Mouse (Mus musculus) CH12.LX (cell line): ENCODE data around the gene Ube2n. TPM values are rescaled to one million over a fixed set of nuclear protein-coding genes. Genes with fewer than 3 reads are reported as not detected.

ENCODE experiments used
- DNase-seq: peaks from one replicate; pipeline ENCODE4 v3.0.0-alpha.2; 2013; ENCODE audit errors: extremely low read depth
- H3K27ac ChIP-seq: 2 replicates; pipeline ENCODE4 v1.5.1; 2012; ENCODE audit warnings: low read depth, mild to moderate bottlenecking, control low read depth, moderate library complexity; ENCODE audit not compliant: insufficient read depth
- H3K27me3 ChIP-seq: replicated peaks from 2 replicates; pipeline ENCODE3; 2012; ENCODE audit warnings: inconsistent platforms
- H3K36me3 ChIP-seq, 2 experiments: replicated peaks in 1 of 2; 2 replicates each; pipeline versions ENCODE3 to v1.6.1; 2012; ENCODE audit warnings: inconsistent platforms in 1 of 2, low read length in 1 of 2, mild to moderate bottlenecking in 1 of 2, mixed read lengths in 1 of 2, moderate library complexity in 1 of 2; ENCODE audit not compliant: control insufficient read depth in 1 of 2, insufficient read depth in 1 of 2
- H3K4me1 ChIP-seq, 2 experiments: 2 replicates each; pipeline ENCODE4 v1.6.1; 2012; ENCODE audit warnings: inconsistent platforms in 1 of 2, moderate library complexity in 1 of 2; ENCODE audit not compliant: insufficient read depth in 2 of 2, control insufficient read depth in 1 of 2
- H3K4me2 ChIP-seq: 2 replicates; pipeline ENCODE4 v1.6.1; 2012; ENCODE audit warnings: low read depth, mild to moderate bottlenecking, control low read depth; ENCODE audit not compliant: poor library complexity, insufficient read depth, severe bottlenecking
- H3K4me3 ChIP-seq, 3 experiments: fragments of 150-350 bp in 1 of 3; sonication (generic) in 1 of 3; replicated peaks in 1 of 3; 2 replicates each; pipeline versions ENCODE3 to v1.5.1; 2011 to 2012; ENCODE audit warnings: low read depth in 2 of 3, low read length in 2 of 3, mild to moderate bottlenecking in 2 of 3, moderate library complexity in 2 of 3, control low read depth in 1 of 3, improper control_type of control experiment in 1 of 3, inconsistent platforms in 1 of 3, mixed read lengths in 1 of 3; ENCODE audit not compliant: poor library complexity in 1 of 3
- H3K79me2 ChIP-seq: replicated peaks from 2 replicates; pipeline ENCODE4 v1.6.1; 2012; ENCODE audit warnings: mild to moderate bottlenecking, moderate library complexity; ENCODE audit not compliant: control insufficient read depth, poor library complexity, insufficient read depth, severe bottlenecking; ENCODE audit errors: extremely low read depth
- H3K9ac ChIP-seq: 2 replicates; pipeline ENCODE4 v1.6.1; 2012; ENCODE audit warnings: low read depth, mild to moderate bottlenecking, control low read depth, moderate library complexity; ENCODE audit not compliant: insufficient read depth
- H3K9me3 ChIP-seq: replicated peaks from 2 replicates; pipeline ENCODE3; 2012; ENCODE audit warnings: low read length, inconsistent platforms, mixed read lengths
- BHLHE40 ChIP-seq: IDR thresholded peaks from 2 replicates; pipeline ENCODE4 v1.6.1; 2011; ENCODE audit warnings: mild to moderate bottlenecking, low read depth, low read length, improper control_type of control experiment
- CHD1 ChIP-seq: IDR thresholded peaks from 2 replicates; pipeline ENCODE4 v1.6.1; 2012; ENCODE audit warnings: low read depth, low read length, improper control_type of control experiment, inconsistent platforms
- CHD2 ChIP-seq: IDR thresholded peaks from 2 replicates; pipeline ENCODE4 v1.6.1; 2011; ENCODE audit warnings: low read length, improper control_type of control experiment
- ELF1 ChIP-seq: IDR thresholded peaks from 2 replicates; pipeline ENCODE4 v1.6.1; 2014; ENCODE audit warnings: low read depth, mild to moderate bottlenecking, inconsistent platforms, low read length, improper control_type of control experiment
- ETS1 ChIP-seq: conservative IDR thresholded peaks from 2 replicates; pipeline ENCODE4 v1.6.1; 2012; ENCODE audit warnings: low read depth, mild to moderate bottlenecking, inconsistent platforms, low read length, improper control_type of control experiment, moderate library complexity
- MAFK ChIP-seq: IDR thresholded peaks from 2 replicates; pipeline ENCODE4 v1.6.1; 2011; ENCODE audit warnings: low read length, improper control_type of control experiment; ENCODE audit not compliant: insufficient replicate concordance
- MAZ ChIP-seq: IDR thresholded peaks from 2 replicates; pipeline ENCODE4 v1.6.1; 2012; ENCODE audit warnings: low read depth, mild to moderate bottlenecking, inconsistent platforms, low read length, improper control_type of control experiment, moderate library complexity
- MXI1 ChIP-seq: IDR thresholded peaks from 2 replicates; pipeline ENCODE4 v1.6.1; 2011; ENCODE audit warnings: mild to moderate bottlenecking, low read depth, low read length, improper control_type of control experiment
- MYC ChIP-seq: IDR thresholded peaks from 2 replicates; pipeline ENCODE4 v1.6.1; 2011; ENCODE audit warnings: low read depth, mild to moderate bottlenecking, improper control_type of control experiment, low read length
- NELFE ChIP-seq: IDR thresholded peaks from 2 replicates; pipeline ENCODE4 v1.6.1; 2011; ENCODE audit warnings: low read depth, low read length, improper control_type of control experiment
- NRF1 ChIP-seq: IDR thresholded peaks from 2 replicates; pipeline ENCODE4 v1.6.1; 2014; ENCODE audit warnings: low read depth, mild to moderate bottlenecking, inconsistent platforms, low read length, improper control_type of control experiment, moderate library complexity
- PAX5 ChIP-seq: IDR thresholded peaks from 2 replicates; pipeline ENCODE4 v1.6.1; 2012; ENCODE audit warnings: low read length, inconsistent platforms, mixed read lengths
- POLR2A ChIP-seq: IDR thresholded peaks from 2 replicates; pipeline ENCODE4 v1.6.1; 2011; ENCODE audit warnings: low read depth, mild to moderate bottlenecking, improper control_type of control experiment, low read length
- POLR2AphosphoS2 ChIP-seq: IDR thresholded peaks from 2 replicates; pipeline ENCODE4 v1.6.1; 2011; ENCODE audit warnings: low read depth, low read length, improper control_type of control experiment
- SIN3A ChIP-seq: IDR thresholded peaks from 2 replicates; pipeline ENCODE4 v1.6.1; 2012; ENCODE audit warnings: low read length, improper control_type of control experiment, inconsistent platforms
- TBP ChIP-seq: conservative IDR thresholded peaks from 2 replicates; pipeline ENCODE4 v1.6.1; 2011; ENCODE audit warnings: low read depth, low read length, improper control_type of control experiment
- UBTF ChIP-seq: IDR thresholded peaks from 2 replicates; pipeline ENCODE4 v1.6.1; 2012; ENCODE audit warnings: low read depth, mild to moderate bottlenecking, inconsistent platforms, low read length, improper control_type of control experiment, moderate library complexity
- dilution Hi-C: fragments of 300-500 bp; cut with MboI; formaldehyde crosslinking; loops from 2 replicates; pipeline ENCODE4 v1.14.3; 2020; ENCODE audit warnings: low sequenced_read_pairs; ENCODE audit not compliant: extremely low pct_unique_long_range_greater_than_20kb, extremely low pct_ligation_motif_present
- in situ Hi-C: fragments of 300-500 bp; cut with MboI; formaldehyde crosslinking; loops from 3 replicates; pipeline ENCODE4 v1.14.3; 2019; ENCODE audit warnings: low sequenced_read_pairs, low pct_ligation_motif_present, low pct_unique_long_range_greater_than_20kb, mixed read lengths
- polyA plus RNA-seq: library from polyadenylated mRNA; unstranded; fragments of >175 nt; gene quantifications from 2 replicates; pipeline ENCODE4 v1.2.1, GENCODE M21; 2012; ENCODE audit warnings: low read depth; ENCODE audit not compliant: insufficient read length
- total RNA-seq, 2 experiments: library from RNA; depleted of rRNA; stranded (reverse); fragments of 300-350 nt in 1 of 2; fragments of >200 nt in 1 of 2; gene quantifications; 2 replicates each; pipeline ENCODE4 v1.2.3; 2012 to 2014

Gene Ube2n
- total and polyA plus RNA-seq, 3 experiments = 71.9 to 265 (median 237) TPM

DNA sequence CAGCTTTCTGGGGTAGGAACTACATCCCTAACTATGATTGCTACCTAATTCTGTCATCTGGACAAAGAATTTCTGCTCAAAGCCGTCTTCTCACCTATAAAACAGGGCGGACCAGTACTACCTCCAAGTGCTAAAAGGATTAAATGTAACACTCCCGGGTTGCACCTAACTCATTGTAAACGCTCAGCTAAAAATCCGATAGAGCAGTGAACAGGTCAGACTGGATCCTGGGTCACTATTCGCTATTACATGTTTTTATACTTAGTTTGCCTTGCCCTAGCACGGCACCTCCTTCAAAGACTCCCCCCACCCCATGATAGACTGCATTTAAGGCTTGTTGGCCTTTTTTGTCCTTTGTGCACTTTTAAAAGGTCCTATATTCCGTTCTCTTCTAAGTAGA lies 47.5 kb downstream of the Ube2n start:
- no peak for DNase-seq
- Histone ChIP-seq H3K79me2 (peaks cover 41% of the 10 kb centered on the region), H3K4me3 (peak overlapping the region; percentile 80 to 92 (median 82)), H3K4me2 (peak overlapping the region; percentile 95), H3K9ac (peak overlapping the region; percentile 79), H3K9me3 (no peaks in the 10 kb centered on the region), H3K36me3 (peaks cover 0 to 17% of the 10 kb centered on the region in 2 experiments), H3K4me1 (peaks cover 7 to 38% of the 10 kb centered on the region in 2 experiments; a peak in 3 of 4 replicates), H3K27ac (no peak overlapping the region), H3K27me3 (no peaks in the 10 kb centered on the region)
- in situ Hi-C loops = loop anchor here (25.0 kb wide), 1 partner anchor 475 kb away; no protein-coding TSS in a partner anchor
- dilution Hi-C loops = no loop called here
- TF ChIP-seq BHLHE40 (no peak), POLR2A (no peak), ELF1 (no peak), PAX5 (no peak), NRF1 (no peak), POLR2AphosphoS2 (no peak), NELFE (no peak), MYC (no peak), MAFK (no peak), CHD2 (no peak), SIN3A (no peak), ETS1 (no peak)

DNA sequence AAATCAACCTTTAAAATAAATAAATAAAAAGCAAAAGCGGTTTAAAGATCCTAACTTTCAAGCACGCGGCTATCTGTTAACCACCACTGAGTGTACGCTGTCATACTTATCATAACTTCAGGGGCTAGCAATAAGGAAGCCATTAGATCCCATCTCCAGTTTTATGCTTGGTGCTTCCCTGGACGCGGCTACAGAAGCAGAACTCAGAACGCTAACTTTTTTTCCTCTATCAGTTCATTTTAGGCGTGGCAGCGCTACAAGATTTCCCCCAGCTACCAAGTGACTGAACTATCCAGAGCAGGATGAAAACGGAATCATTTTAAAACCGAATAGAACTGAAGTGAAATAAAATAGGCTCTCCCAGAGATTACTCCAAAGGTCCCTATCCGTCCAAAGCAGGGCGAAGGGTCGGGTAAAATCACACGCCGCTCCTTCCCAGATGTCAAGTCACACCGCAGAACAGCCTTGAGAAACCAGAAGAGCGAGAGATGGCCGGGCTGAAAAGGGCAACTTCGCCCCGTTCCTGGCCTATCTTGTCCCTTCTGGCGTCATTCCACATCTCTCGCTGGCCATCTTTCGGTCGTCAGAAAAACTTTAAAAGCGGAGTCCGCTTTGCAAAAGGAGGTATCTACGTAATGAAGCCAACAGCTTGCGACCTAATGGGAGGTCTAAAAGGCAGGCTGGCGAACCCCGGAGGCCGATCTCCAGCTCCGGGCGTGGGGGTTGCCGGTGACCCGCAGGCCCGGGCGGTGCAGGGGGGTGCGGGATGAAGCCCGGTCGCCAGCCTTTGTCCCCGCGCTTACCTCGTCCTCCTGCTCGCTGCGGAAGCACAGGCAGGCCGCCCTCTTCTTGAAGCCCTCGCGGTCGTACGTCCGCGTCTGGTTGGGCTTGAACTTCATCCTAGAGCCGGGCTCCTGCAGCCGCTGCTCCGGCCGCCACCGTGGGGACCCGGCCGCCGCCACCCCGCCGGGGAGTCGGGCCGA lies 48.2 kb downstream of the Ube2n start:
- peak overlapping the region; percentile 80 to 92 (median 82) for H3K4me3 ChIP-seq
- peaks cover 36% of the 10 kb centered on the region for H3K79me2 ChIP-seq
- TF ChIP-seq MAZ = no peak
- 0 out of 2 replicates have a peak, but pooled peaks have one; percentile 36 for TF ChIP-seq TBP
- peak; percentile 80; the same call in 1 of the 2 replicates for TF ChIP-seq CHD1
- TF ChIP-seq MXI1 = peak; percentile 23; the same call in 1 of the 2 replicates
- TF ChIP-seq SIN3A = peak; percentile 70; the same call in 1 of the 2 replicates
- TF ChIP-seq UBTF = peak; percentile 91
- H3K27ac ChIP-seq = peak overlapping the region; percentile 37
- peak overlapping the region; percentile 79 for H3K9ac ChIP-seq
- dilution Hi-C loops (no loop called here), in situ Hi-C loops (loop anchor here (25.0 kb wide), 1 partner anchor 474 kb away; no protein-coding TSS in a partner anchor)
- peaks cover 7 to 38% of the 10 kb centered on the region in 2 experiments; a peak in 3 of 4 replicates for H3K4me1 ChIP-seq
- no peaks in the 10 kb centered on the region for H3K27me3 ChIP-seq
- H3K4me2 ChIP-seq = peak overlapping the region; percentile 95
- DNase-seq = peak; percentile 36
- peaks cover 0 to 11% of the 10 kb centered on the region in 2 experiments for H3K36me3 ChIP-seq
- no peaks in the 10 kb centered on the region for H3K9me3 ChIP-seq
